Mouse (Mus musculus): ENCODE measurements around the gene Sub1. TPM values are rescaled to one million over a fixed set of nuclear protein-coding genes. Genes with fewer than 3 reads are reported as not detected.
A peak's percentile ranks its signal among the peaks of the same experiment; 100 is the strongest.

Sub1 gene
- polyA plus RNA-seq, 1 experiment from 2014 or later, result 697 TPM

DNA sequence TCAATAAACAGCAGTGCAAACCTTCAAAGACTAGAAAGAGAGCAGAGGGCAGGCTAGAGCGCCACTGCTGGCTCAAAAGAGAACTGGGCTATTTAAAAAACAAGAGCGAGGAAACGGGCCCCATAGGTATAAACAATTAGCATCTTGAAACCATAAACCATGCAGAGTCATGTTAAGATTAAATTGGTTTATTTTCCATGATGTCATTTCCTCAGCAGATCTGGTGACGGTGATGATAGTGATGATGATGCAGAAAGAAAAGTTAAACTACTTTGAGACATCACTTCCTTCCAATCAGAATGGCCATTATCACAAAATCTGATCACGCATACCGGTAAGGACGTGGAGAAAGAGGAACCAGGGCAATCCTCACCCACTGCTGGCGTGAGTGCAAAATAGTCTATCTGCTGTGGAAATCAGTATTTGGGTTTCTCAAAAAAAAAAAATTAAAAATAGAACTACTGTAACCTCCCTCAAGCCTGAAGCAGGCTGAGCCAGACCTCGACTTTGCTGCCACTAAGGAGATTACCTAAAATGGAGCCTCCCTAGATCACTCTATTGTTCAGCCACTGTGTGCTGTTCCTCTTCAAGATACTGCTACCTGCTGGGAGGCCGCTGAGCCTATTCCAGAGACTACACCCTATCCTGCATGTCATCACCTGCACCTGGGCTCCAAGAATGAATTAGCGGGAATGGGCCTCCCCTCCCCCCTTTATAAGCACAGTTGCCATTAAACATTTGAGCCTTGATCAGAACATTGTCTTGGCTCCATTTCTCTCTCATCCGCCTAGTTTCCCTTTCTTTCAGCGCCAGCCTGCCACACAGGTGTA is 11.4 kb upstream of the Sub1 start:
- Histone ChIP-seq H3K9me3 (no peaks in the 10 kb centered on the region), H3K36me3 (no peaks in the 10 kb centered on the region), H3K27ac (no peak overlapping the region), H3K4me3 (no peak overlapping the region), H3K4me1 (replicated peaks) (peaks cover 5% of the 10 kb centered on the region; the same call in 1 of the 2 replicates), H3K27me3 (ENCODE audit: insufficient read depth, poor library complexity, severe bottlenecking) (no peaks in the 10 kb centered on the region)
- DNase-seq (ENCODE audit: low spot score), result no peak
- 68% methylated on average over 13 of the region's 13 CpGs for WGBS

GRCm38 (mm10) chr15:12007421-12007820 is 10.6 kb upstream of the Sub1 start:
- DNase-seq (ENCODE audit: low spot score), result no peak
- Histone ChIP-seq H3K9me3 (no peaks in the 10 kb centered on the region), H3K27me3 (ENCODE audit: insufficient read depth, poor library complexity, severe bottlenecking) (no peaks in the 10 kb centered on the region), H3K27ac (no peak overlapping the region), H3K36me3 (no peaks in the 10 kb centered on the region), H3K4me1 (replicated peaks) (peaks cover 5% of the 10 kb centered on the region; the same call in 1 of the 2 replicates), H3K4me3 (no peak overlapping the region)
- 87% methylated on average over 7 of the region's 7 CpGs for WGBS

- Histone ChIP-seq H3K36me3 (no peaks in the 10 kb centered on the region), H3K27me3 (ENCODE audit: insufficient read depth, poor library complexity, severe bottlenecking) (no peaks in the 10 kb centered on the region), H3K9me3 (no peaks in the 10 kb centered on the region), H3K4me1 (replicated peaks) (peaks cover 5% of the 10 kb centered on the region; the same call in 1 of the 2 replicates), H3K27ac (no peak overlapping the region), H3K4me3 (no peak overlapping the region)
- no peak for DNase-seq (ENCODE audit: low spot score)
- WGBS, result 92% methylated on average over 6 of the region's 6 CpGs
Observed at GRCm38 (mm10) chr15:12006169-12006568, 9.4 kb upstream of the Sub1 start.

DNA sequence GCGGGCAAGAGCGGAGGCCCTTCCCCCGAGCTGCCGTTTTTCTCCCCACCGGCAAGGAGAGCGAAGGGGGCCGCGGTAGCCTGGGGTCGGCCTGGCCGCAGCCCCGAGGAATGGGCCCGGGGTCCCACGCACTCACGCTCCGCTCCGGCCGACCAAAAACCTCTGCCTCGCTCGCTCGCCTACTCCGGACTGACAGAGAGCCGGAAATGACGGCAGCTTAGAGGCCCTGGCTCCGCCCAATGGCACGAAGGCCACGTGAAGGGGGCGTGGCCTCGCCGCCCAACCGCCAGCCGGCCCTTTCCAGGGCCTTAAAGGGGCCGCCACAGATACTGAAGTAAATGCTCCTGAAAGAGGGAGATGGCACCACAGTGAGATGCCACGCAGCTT is 975 bp downstream of the Sub1 start:
- under 1% methylated on average over 33 of the region's 33 CpGs for WGBS
- no peaks in the 10 kb centered on the region for H3K9me3 ChIP-seq
- H3K27me3 ChIP-seq (ENCODE audit: insufficient read depth, poor library complexity, severe bottlenecking), result no peaks in the 10 kb centered on the region
- H3K27ac ChIP-seq, result peak overlapping the region; percentile 94
- peak overlapping the region; percentile 98 for H3K4me3 ChIP-seq
- H3K4me1 ChIP-seq (replicated peaks), result peaks cover 23% of the 10 kb centered on the region
- DNase-seq (ENCODE audit: low spot score), result peak; percentile 94
- H3K36me3 ChIP-seq, result peaks cover 28% of the 10 kb centered on the region

GRCm38 (mm10) chr15:11994921-11995814 is 1.6 kb downstream of the Sub1 start:
- 2% methylated on average over 71 of the region's 71 CpGs for WGBS
- Histone ChIP-seq H3K4me1 (replicated peaks) (peaks cover 23% of the 10 kb centered on the region), H3K27ac (peak overlapping the region; percentile 94), H3K9me3 (no peaks in the 10 kb centered on the region), H3K4me3 (peak overlapping the region; percentile 98), H3K36me3 (peaks cover 35% of the 10 kb centered on the region), H3K27me3 (ENCODE audit: insufficient read depth, poor library complexity, severe bottlenecking) (no peaks in the 10 kb centered on the region)
- peak; percentile 70 for DNase-seq (ENCODE audit: low spot score)

DNA sequence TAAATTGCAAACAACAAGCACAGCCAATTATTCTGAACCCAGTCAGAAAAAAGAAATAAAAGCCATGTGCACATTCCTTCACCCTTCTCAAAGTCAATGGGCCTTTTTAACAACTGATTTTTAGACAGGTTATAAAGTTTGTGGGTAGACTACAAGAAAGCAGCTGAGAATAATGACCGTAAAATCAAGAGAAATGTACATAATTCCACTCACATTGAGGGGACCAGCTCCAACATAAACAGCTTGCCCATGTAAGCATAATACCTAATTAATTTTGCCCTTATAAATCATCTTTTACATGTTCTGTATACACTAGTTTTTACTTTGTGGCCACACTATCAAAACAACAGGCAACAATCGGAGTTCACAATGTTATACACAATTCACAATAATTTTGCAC is 2.8 kb downstream of the Sub1 start:
- Histone ChIP-seq H3K27ac (no peak overlapping the region), H3K4me3 (peak overlapping the region; percentile 98), H3K27me3 (ENCODE audit: insufficient read depth, poor library complexity, severe bottlenecking) (no peaks in the 10 kb centered on the region), H3K9me3 (no peaks in the 10 kb centered on the region), H3K36me3 (peaks cover 46% of the 10 kb centered on the region), H3K4me1 (replicated peaks) (peaks cover 23% of the 10 kb centered on the region)
- DNase-seq (ENCODE audit: low spot score), result no peak
- 88% methylated on average over 2 of the region's 2 CpGs for WGBS

DNA sequence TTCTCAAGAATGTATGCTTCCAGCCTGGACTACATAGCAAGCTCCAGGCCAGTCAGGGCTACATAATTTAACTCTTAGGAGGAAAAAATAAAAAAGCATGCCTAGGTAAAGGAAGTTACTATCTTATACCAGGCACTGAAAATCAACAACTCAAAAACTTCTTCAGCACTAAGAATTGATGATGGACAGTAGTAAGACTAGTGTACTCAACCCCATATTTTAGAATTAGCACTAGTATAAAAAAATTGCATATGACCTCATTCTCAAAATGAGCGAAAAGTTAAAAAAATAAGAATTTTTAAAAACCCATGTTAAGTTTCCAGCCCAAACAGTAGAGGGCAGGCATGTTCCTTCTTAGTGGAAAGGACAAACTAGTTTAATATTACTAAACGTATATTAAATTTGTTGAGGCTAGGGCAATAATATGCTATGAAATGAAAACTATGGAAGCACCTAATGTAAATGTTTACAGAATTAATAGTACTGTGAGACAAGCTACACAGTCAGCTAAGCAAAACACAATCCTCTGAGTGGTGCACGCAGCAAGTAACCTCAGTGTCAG is 5.2 kb downstream of the Sub1 start:
- no peaks in the 10 kb centered on the region for H3K27me3 ChIP-seq (ENCODE audit: insufficient read depth, poor library complexity, severe bottlenecking)
- no peak overlapping the region for H3K4me3 ChIP-seq
- H3K4me1 ChIP-seq (replicated peaks), result peaks cover 23% of the 10 kb centered on the region
- 90% methylated on average over 3 of the region's 3 CpGs for whole genome bisulfite sequencing
- no peaks in the 10 kb centered on the region for H3K9me3 ChIP-seq
- peaks cover 70% of the 10 kb centered on the region for H3K36me3 ChIP-seq
- no peak overlapping the region for H3K27ac ChIP-seq
- DNase-seq (ENCODE audit: low spot score), result no peak

- no peak overlapping the region for H3K4me3 ChIP-seq
- 89% methylated on average over 4 of the region's 4 CpGs for WGBS
- no peak overlapping the region for H3K27ac ChIP-seq
- H3K36me3 ChIP-seq, result peaks cover 99% of the 10 kb centered on the region
- no peak for DNase-seq (ENCODE audit: low spot score)
- H3K9me3 ChIP-seq, result no peaks in the 10 kb centered on the region
- H3K27me3 ChIP-seq (ENCODE audit: insufficient read depth, poor library complexity, severe bottlenecking), result no peaks in the 10 kb centered on the region
- H3K4me1 ChIP-seq (replicated peaks), result peaks cover 2% of the 10 kb centered on the region; the same call in 1 of the 2 replicates
Observed at GRCm38 (mm10) chr15:11988580-11988979, 8.2 kb downstream of the Sub1 start.

GRCm38 (mm10) chr15:11987892-11988291 is 8.9 kb downstream of the Sub1 start:
- no peaks in the 10 kb centered on the region for H3K9me3 ChIP-seq
- no peak for DNase-seq (ENCODE audit: low spot score)
- H3K27ac ChIP-seq, result no peak overlapping the region
- H3K4me3 ChIP-seq, result no peak overlapping the region
- H3K36me3 ChIP-seq, result peaks cover 99% of the 10 kb centered on the region
- H3K4me1 ChIP-seq (replicated peaks), result no peaks in the 10 kb centered on the region
- 87% methylated on average over 2 of the region's 2 CpGs for WGBS
- H3K27me3 ChIP-seq (ENCODE audit: insufficient read depth, poor library complexity, severe bottlenecking), result no peaks in the 10 kb centered on the region

GRCm38 (mm10) chr15:11981985-11982384 is 14.8 kb downstream of the Sub1 start:
- H3K4me3 ChIP-seq, result no peak overlapping the region
- no peaks in the 10 kb centered on the region for H3K9me3 ChIP-seq
- no peaks in the 10 kb centered on the region for H3K27me3 ChIP-seq (ENCODE audit: insufficient read depth, poor library complexity, severe bottlenecking)
- H3K27ac ChIP-seq, result no peak overlapping the region
- no peaks in the 10 kb centered on the region for H3K4me1 ChIP-seq (replicated peaks)
- DNase-seq (ENCODE audit: low spot score), result no peak
- 94% methylated on average over 2 of the region's 2 CpGs for WGBS
- H3K36me3 ChIP-seq, result peaks cover 91% of the 10 kb centered on the region

DNA sequence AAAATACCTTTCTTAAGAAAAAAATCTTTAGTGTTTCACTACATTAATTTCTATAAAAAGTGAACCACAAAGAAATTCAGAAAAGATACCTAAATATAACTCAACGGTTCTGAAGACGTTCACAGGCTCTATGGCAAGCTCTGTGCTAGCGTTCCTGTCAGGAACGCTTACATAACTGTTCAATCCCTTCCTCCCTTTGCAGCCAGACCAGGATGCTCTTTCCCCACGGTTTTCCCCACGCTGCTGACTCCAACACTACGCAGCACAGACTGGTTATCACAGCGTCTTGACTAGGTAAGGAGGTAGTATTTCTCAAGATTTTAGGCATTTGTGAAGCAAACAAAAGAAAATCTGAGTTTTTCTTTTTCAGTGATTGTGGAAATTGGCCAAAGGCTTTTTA is 15.3 kb downstream of the Sub1 start:
- no peak for DNase-seq (ENCODE audit: low spot score)
- no peak overlapping the region for H3K4me3 ChIP-seq
- no peak overlapping the region for H3K27ac ChIP-seq
- H3K9me3 ChIP-seq, result no peaks in the 10 kb centered on the region
- H3K36me3 ChIP-seq, result peaks cover 86% of the 10 kb centered on the region
- H3K27me3 ChIP-seq (ENCODE audit: insufficient read depth, poor library complexity, severe bottlenecking), result no peaks in the 10 kb centered on the region
- no peaks in the 10 kb centered on the region for H3K4me1 ChIP-seq (replicated peaks)
- WGBS, result 94% methylated on average over 8 of the region's 8 CpGs

GRCm38 (mm10) chr15:11978175-11978574 is 18.6 kb downstream of the Sub1 start:
- no peak for DNase-seq (ENCODE audit: low spot score)
- no peaks in the 10 kb centered on the region for H3K4me1 ChIP-seq (replicated peaks)
- H3K9me3 ChIP-seq, result no peaks in the 10 kb centered on the region
- WGBS, result 85% methylated on average over 2 of the region's 2 CpGs
- H3K36me3 ChIP-seq, result peaks cover 61% of the 10 kb centered on the region
- H3K27ac ChIP-seq, result no peak overlapping the region
- no peaks in the 10 kb centered on the region for H3K27me3 ChIP-seq (ENCODE audit: insufficient read depth, poor library complexity, severe bottlenecking)
- no peak overlapping the region for H3K4me3 ChIP-seq

GRCm38 (mm10) chr15:11977071-11977470 is 19.7 kb downstream of the Sub1 start:
- Histone ChIP-seq H3K4me3 (no peak overlapping the region), H3K36me3 (peaks cover 50% of the 10 kb centered on the region), H3K4me1 (replicated peaks) (no peaks in the 10 kb centered on the region), H3K27me3 (ENCODE audit: insufficient read depth, poor library complexity, severe bottlenecking) (no peaks in the 10 kb centered on the region), H3K27ac (no peak overlapping the region), H3K9me3 (no peaks in the 10 kb centered on the region)
- no peak for DNase-seq (ENCODE audit: low spot score)
- 94% methylated on average over 1 of the region's 1 CpGs for WGBS
